Mouse (Mus musculus) forebrain, embryonic 14.5 days (tissue): ENCODE measurements at regions not wholly inside any gene's neighbourhood (a gene's known extent, or its start where the extent isn't known, plus 50 kb on each side); places are given as distances from the start of the nearest gene placed in this dataset.

ENCODE experiments used
- ATAC-seq: fragments of 200-750 bp; cut with Nextera tagmentation; 2 replicates; pipeline ENCODE4 v1.8.0; 2017; ENCODE audit warnings: mild to moderate bottlenecking, moderate library complexity
- DNase-seq: peaks from one replicate; pipeline ENCODE4 v3.0.0-alpha.2; 2015; ENCODE audit warnings: low spot score
- H3K27ac ChIP-seq: fragments of 300-500 bp; sonication (generic); 2 replicates; pipeline ENCODE4 v1.5.1; 2014; ENCODE audit warnings: low read depth, mild to moderate bottlenecking, control low read depth, low read length, moderate library complexity
- H3K27me3 ChIP-seq: fragments of 300-500 bp; sonication (generic); replicated peaks from 2 replicates; pipeline ENCODE4 v1.6.1; 2014; ENCODE audit warnings: low read length, control low read depth, mixed read lengths; ENCODE audit not compliant: control insufficient read depth, insufficient read depth
- H3K36me3 ChIP-seq: fragments of 300-500 bp; sonication (generic); 2 replicates; pipeline ENCODE4 v1.6.1; 2014; ENCODE audit warnings: low read length, control low read depth; ENCODE audit not compliant: control insufficient read depth, insufficient read depth
- H3K4me1 ChIP-seq: fragments of 300-500 bp; sonication (generic); 2 replicates; pipeline ENCODE4 v1.6.1; 2014; ENCODE audit warnings: antibody characterized with exemption, low read length, control low read depth; ENCODE audit not compliant: control insufficient read depth, insufficient read depth
- H3K4me2 ChIP-seq: fragments of 300-500 bp; sonication (generic); 2 replicates; pipeline ENCODE4 v1.6.1; 2014; ENCODE audit warnings: mild to moderate bottlenecking, control low read depth, low read length
- H3K4me3 ChIP-seq: fragments of 300-500 bp; sonication (generic); 2 replicates; pipeline ENCODE4 v1.5.1; 2014; ENCODE audit warnings: low read depth, low read length, control low read depth
- H3K9ac ChIP-seq: fragments of 300-500 bp; sonication (generic); 2 replicates; pipeline ENCODE4 v1.6.1; 2014; ENCODE audit warnings: mild to moderate bottlenecking, low read length, control low read depth, moderate library complexity
- H3K9me3 ChIP-seq: fragments of 300-500 bp; sonication (generic); replicated peaks from 2 replicates; pipeline ENCODE4 v1.6.1; 2016; ENCODE audit warnings: low read length, control low read depth, mixed read lengths; ENCODE audit not compliant: control insufficient read depth
- WGBS: fragments of 180-500 bp; shearing (Covaris S2); extraction: QIAGEN DNeasy Blood & Tissue Kit; methylation state at CpG from one replicate; pipeline ENCODE4 v1.1.7; 2014; 5-methylcytosine and 5-hydroxymethylcytosine counted together

- no peaks in the 10 kb centered on the region for H3K4me1 ChIP-seq
- DNase-seq (peak; percentile 14), ATAC-seq (no peak)
- H3K4me3 ChIP-seq = no peak overlapping the region
- no peaks in the 10 kb centered on the region for H3K9me3 ChIP-seq
- no peak overlapping the region for H3K4me2 ChIP-seq
- no peaks in the 10 kb centered on the region for H3K36me3 ChIP-seq
- no peak overlapping the region for H3K9ac ChIP-seq
- H3K27ac ChIP-seq = no peak overlapping the region
- no peaks in the 10 kb centered on the region for H3K27me3 ChIP-seq
- WGBS = 83% methylated on average over 11 of the region's 11 CpGs
Observed at GRCm38 (mm10) chr12:25526639-25527038, 429.7 kb upstream of the Id2 start.

DNA sequence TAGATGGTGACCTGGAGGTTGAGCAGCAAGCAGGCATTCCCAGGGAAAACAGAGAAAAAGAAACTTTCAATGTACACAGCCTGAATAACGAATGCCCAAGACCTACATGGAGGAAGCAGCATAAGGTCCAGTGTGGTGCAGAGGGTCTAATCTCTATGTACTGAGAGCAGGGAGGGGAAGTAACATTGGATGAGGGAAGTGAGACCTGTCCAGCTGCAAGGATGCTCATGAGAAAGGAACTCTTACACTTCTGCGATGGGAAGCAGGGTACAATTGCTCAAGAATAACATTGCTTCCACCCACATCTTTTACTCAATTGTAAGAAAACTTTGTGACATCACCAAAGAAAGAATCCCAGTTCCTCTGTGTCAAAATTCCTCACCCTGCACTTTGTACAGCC, 419.8 kb upstream of the Id2 start:
- H3K27me3 ChIP-seq = no peaks in the 10 kb centered on the region
- H3K4me3 ChIP-seq = no peak overlapping the region
- no peak overlapping the region for H3K9ac ChIP-seq
- no peaks in the 10 kb centered on the region for H3K4me1 ChIP-seq
- H3K27ac ChIP-seq = no peak overlapping the region
- ATAC-seq (no peak), DNase-seq (no peak)
- 79% methylated on average over 2 of the region's 2 CpGs for WGBS
- H3K9me3 ChIP-seq = no peaks in the 10 kb centered on the region
- no peaks in the 10 kb centered on the region for H3K36me3 ChIP-seq
- H3K4me2 ChIP-seq = no peak overlapping the region

GRCm38 (mm10) chr12:25513679-25514078, 416.7 kb upstream of the Id2 start:
- Histone ChIP-seq H3K27ac (no peak overlapping the region), H3K4me2 (no peak overlapping the region), H3K9me3 (no peaks in the 10 kb centered on the region), H3K9ac (no peak overlapping the region), H3K4me3 (no peak overlapping the region), H3K27me3 (no peaks in the 10 kb centered on the region), H3K4me1 (no peaks in the 10 kb centered on the region), H3K36me3 (no peaks in the 10 kb centered on the region)
- ATAC-seq = no peak
- DNase-seq = peak; percentile 22

GRCm38 (mm10) chr12:25509666-25510065, 412.7 kb upstream of the Id2 start:
- DNase-seq (no peak), ATAC-seq (no peak)
- Histone ChIP-seq H3K27me3 (no peaks in the 10 kb centered on the region), H3K9me3 (peaks cover 4% of the 10 kb centered on the region; the same call in 1 of the 2 replicates), H3K9ac (no peak overlapping the region), H3K4me1 (no peaks in the 10 kb centered on the region), H3K4me3 (no peak overlapping the region), H3K4me2 (no peak overlapping the region), H3K36me3 (no peaks in the 10 kb centered on the region), H3K27ac (no peak overlapping the region)
- 90% methylated on average over 4 of the region's 4 CpGs for WGBS

GRCm38 (mm10) chr12:25493233-25493632, 396.3 kb upstream of the Id2 start:
- DNase-seq = no peak
- H3K4me2 ChIP-seq = no peak overlapping the region
- no peaks in the 10 kb centered on the region for H3K27me3 ChIP-seq
- H3K4me1 ChIP-seq = no peaks in the 10 kb centered on the region
- no peaks in the 10 kb centered on the region for H3K9me3 ChIP-seq
- H3K9ac ChIP-seq = no peak overlapping the region
- no peak overlapping the region for H3K4me3 ChIP-seq
- H3K27ac ChIP-seq = no peak overlapping the region
- ATAC-seq = no peak; the same call in 1 of the 2 replicates
- WGBS = 77% methylated on average over 5 of the region's 5 CpGs
- no peaks in the 10 kb centered on the region for H3K36me3 ChIP-seq

DNA sequence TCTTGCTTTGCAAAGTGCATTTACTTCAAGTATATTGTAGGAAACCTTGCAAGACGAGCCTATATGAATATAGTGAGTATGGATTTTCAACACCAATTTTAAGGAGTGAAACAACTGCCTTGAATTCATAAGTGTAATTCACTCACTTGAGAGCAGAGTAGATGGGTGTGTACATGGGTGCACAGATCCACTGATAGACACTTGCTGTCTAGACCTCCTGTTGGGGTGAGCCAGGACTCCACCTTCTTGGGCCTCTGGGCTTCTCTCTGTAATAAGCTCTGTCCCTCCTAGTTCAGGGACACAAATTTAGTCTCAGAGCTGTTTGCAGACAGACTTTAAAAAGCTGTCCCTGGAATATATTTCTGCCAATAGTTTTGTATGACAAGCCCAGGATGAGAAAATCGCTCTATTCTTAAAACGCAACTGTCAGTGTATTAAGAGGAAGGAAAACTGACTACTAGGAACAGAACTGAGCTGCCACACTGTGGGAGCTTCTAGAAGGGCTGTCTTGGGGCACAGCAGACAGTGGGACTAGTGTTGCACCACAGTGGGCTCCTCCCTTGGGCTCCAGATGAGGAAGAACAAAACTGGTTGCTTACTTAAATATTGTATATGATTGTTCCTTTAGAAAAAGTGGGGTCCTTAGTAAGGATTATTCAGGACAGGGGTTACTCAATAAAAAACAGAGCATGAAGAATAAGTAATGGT, 395.7 kb upstream of the Id2 start:
- ATAC-seq (no peak), DNase-seq (no peak)
- Histone ChIP-seq H3K9me3 (no peaks in the 10 kb centered on the region), H3K9ac (no peak overlapping the region), H3K4me3 (no peak overlapping the region), H3K4me2 (no peak overlapping the region), H3K27ac (no peak overlapping the region), H3K4me1 (no peaks in the 10 kb centered on the region), H3K36me3 (no peaks in the 10 kb centered on the region), H3K27me3 (no peaks in the 10 kb centered on the region)
- 91% methylated on average over 3 of the region's 3 CpGs for WGBS

- peak overlapping the region; percentile 25; the same call in 1 of the 2 replicates for H3K9ac ChIP-seq
- peak overlapping the region; percentile 49 for H3K27ac ChIP-seq
Observed at GRCm38 (mm10) chr12:25475180-25475758, 378.3 kb upstream of the Id2 start.

DNA sequence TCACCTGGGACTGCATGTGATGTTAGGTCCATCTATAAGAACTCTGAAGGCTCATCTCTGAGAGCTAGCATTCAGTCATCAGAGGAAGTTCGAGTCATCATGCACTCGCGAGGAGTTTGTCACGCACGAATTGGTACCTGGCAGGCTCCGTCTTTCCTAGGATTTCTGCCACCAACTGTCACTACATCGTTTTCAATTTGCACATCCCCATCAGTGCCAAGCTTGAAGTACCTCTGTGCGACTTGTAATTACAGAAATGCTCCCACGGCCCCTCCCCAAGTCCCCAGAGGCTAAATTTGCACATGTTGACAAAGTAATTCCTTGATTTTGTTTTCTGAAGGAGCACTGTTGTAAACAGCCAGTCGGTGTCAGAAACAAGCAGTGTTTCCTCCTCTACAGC, 372.2 kb upstream of the Id2 start:
- H3K4me1 ChIP-seq = peaks cover 6% of the 10 kb centered on the region; the same call in 1 of the 2 replicates
- no peak overlapping the region for H3K27ac ChIP-seq
- ATAC-seq (peak; percentile 26; the same call in 1 of the 2 replicates), DNase-seq (peak; percentile 70)
- no peak overlapping the region for H3K9ac ChIP-seq
- H3K4me2 ChIP-seq = no peak overlapping the region
- no peaks in the 10 kb centered on the region for H3K27me3 ChIP-seq
- 56% methylated on average over 10 of the region's 10 CpGs for WGBS
- no peak overlapping the region for H3K4me3 ChIP-seq
- no peaks in the 10 kb centered on the region for H3K9me3 ChIP-seq
- H3K36me3 ChIP-seq = no peaks in the 10 kb centered on the region

More at GRCm38 (mm10) chr12:25475180-25475758, 378.3 kb upstream of the Id2 start:
- peak overlapping the region; percentile 20; the same call in 1 of the 2 replicates for H3K4me2 ChIP-seq
- no peaks in the 10 kb centered on the region for H3K9me3 ChIP-seq
- ATAC-seq (peak; percentile 97), DNase-seq (peak; percentile 82)
- no peaks in the 10 kb centered on the region for H3K36me3 ChIP-seq
- H3K4me1 ChIP-seq = peaks cover 19% of the 10 kb centered on the region
- H3K27me3 ChIP-seq = no peaks in the 10 kb centered on the region
- no peak overlapping the region for H3K4me3 ChIP-seq
- WGBS = 0% methylated on average over 10 of the region's 10 CpGs

DNA sequence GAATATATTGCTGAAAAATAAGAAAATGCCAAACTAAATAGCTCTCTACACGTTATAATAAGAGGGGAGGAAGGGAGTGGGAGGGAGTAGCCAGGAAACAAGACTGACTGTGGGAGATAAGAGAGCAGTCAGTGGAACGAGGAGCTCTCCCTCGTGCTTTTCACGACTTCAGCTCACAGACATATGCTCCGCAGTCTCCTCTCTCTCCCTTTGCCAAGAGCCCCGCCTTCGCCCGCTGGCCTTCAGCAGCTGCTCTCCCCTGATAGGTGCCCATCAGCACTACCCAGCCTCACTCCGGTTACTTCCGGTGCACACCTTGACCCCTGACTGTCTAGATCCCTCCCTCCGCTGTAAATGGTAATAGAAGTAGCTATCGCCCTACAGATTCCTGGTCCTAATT, 370.8 kb upstream of the Id2 start:
- WGBS = 69% methylated on average over 12 of the region's 12 CpGs
- Histone ChIP-seq H3K4me2 (no peak overlapping the region), H3K4me1 (peaks cover 4% of the 10 kb centered on the region; the same call in 1 of the 2 replicates), H3K9ac (no peak overlapping the region), H3K4me3 (no peak overlapping the region), H3K27ac (no peak overlapping the region), H3K36me3 (no peaks in the 10 kb centered on the region), H3K27me3 (no peaks in the 10 kb centered on the region), H3K9me3 (no peaks in the 10 kb centered on the region)
- DNase-seq (peak; percentile 15), ATAC-seq (peak; percentile 48; the same call in 1 of the 2 replicates)
